Mouse (Mus musculus) MEL (cell line): ENCODE measurements around the gene Prkce. TPM values are rescaled to one million over a fixed set of nuclear protein-coding genes. Genes with fewer than 3 reads are reported as not detected.

Experiments
- DNase-seq: peaks from one replicate; pipeline ENCODE4 v3.0.0; 2011; ENCODE audit warnings: low read depth, low spot score
- H3K27ac ChIP-seq: 2 replicates; pipeline ENCODE4 v1.5.1; 2012; ENCODE audit warnings: low read depth, mild to moderate bottlenecking, control low read depth, low read length, moderate library complexity; ENCODE audit not compliant: control insufficient read depth
- H3K27me3 ChIP-seq, 2 experiments: fragments of 150-350 bp in 1 of 2; sonication (generic) in 1 of 2; 2 replicates each; pipeline ENCODE4 v1.6.1; 2012; ENCODE audit warnings: low read length in 2 of 2, mild to moderate bottlenecking in 2 of 2, improper control_type of control experiment in 1 of 2, moderate library complexity in 1 of 2; ENCODE audit not compliant: insufficient read depth in 2 of 2, control insufficient read depth in 1 of 2
- H3K36me3 ChIP-seq, 2 experiments: 2 replicates each; pipeline ENCODE4 v1.6.1; 2012 to 2014; ENCODE audit warnings: low read length in 2 of 2, improper control_type of control experiment in 1 of 2, inconsistent platforms in 1 of 2, mild to moderate bottlenecking in 1 of 2; ENCODE audit not compliant: insufficient read depth in 2 of 2, control insufficient read depth in 1 of 2
- H3K4me1 ChIP-seq, 2 experiments: fragments of 150-350 bp in 1 of 2; sonication (generic) in 1 of 2; 2 replicates each; pipeline ENCODE4 v1.6.1; 2012; ENCODE audit warnings: low read length in 2 of 2, improper control_type of control experiment in 1 of 2, mild to moderate bottlenecking in 1 of 2; ENCODE audit not compliant: insufficient read depth in 2 of 2, control insufficient read depth in 1 of 2
- H3K4me3 ChIP-seq, 2 experiments: fragments of 150-350 bp in 1 of 2; sonication (generic) in 1 of 2; 2 replicates each; pipeline ENCODE4 v1.5.1; 2012; ENCODE audit warnings: low read depth in 2 of 2, low read length in 2 of 2, mild to moderate bottlenecking in 2 of 2, moderate library complexity in 2 of 2, control low read depth in 1 of 2, improper control_type of control experiment in 1 of 2; ENCODE audit not compliant: control insufficient read depth in 1 of 2, insufficient read depth in 1 of 2
- H3K79me2 ChIP-seq: 2 replicates; pipeline ENCODE4 v1.6.1; 2012; ENCODE audit warnings: mild to moderate bottlenecking, low read length, moderate library complexity; ENCODE audit not compliant: control insufficient read depth, poor library complexity, insufficient read depth
- H3K9ac ChIP-seq: 2 replicates; pipeline ENCODE4 v1.6.1; 2012; ENCODE audit warnings: low read depth, mild to moderate bottlenecking, control low read depth, low read length, moderate library complexity; ENCODE audit not compliant: control insufficient read depth, poor library complexity, severe bottlenecking
- H3K9me3 ChIP-seq: fragments of 150-350 bp; sonication (generic); replicated peaks from 2 replicates; pipeline ENCODE4 v1.6.1; 2012; ENCODE audit warnings: mild to moderate bottlenecking, low read length, improper control_type of control experiment, moderate library complexity; ENCODE audit not compliant: insufficient read depth
- CHD1 ChIP-seq: IDR thresholded peaks from 2 replicates; pipeline ENCODE4 v1.6.1; 2012; ENCODE audit warnings: low read depth, mild to moderate bottlenecking, inconsistent platforms, low read length, improper control_type of control experiment
- CHD2 ChIP-seq: IDR thresholded peaks from 2 replicates; pipeline ENCODE4 v1.6.1; 2011; ENCODE audit warnings: low read length, improper control_type of control experiment
- ELF1 ChIP-seq: IDR thresholded peaks from 2 replicates; pipeline ENCODE4 v1.6.1; 2014; ENCODE audit warnings: low read depth, mild to moderate bottlenecking, inconsistent platforms, low read length, improper control_type of control experiment, moderate library complexity
- ETS1 ChIP-seq: IDR thresholded peaks from 2 replicates; pipeline ENCODE4 v1.6.1; 2012; ENCODE audit warnings: low read depth, mild to moderate bottlenecking, inconsistent platforms, low read length, improper control_type of control experiment, moderate library complexity
- GABPA ChIP-seq: IDR thresholded peaks from 2 replicates; pipeline ENCODE4 v1.6.1; 2012; ENCODE audit warnings: low read depth, mild to moderate bottlenecking, inconsistent platforms, low read length, improper control_type of control experiment, moderate library complexity
- HCFC1 ChIP-seq: IDR thresholded peaks from 2 replicates; pipeline ENCODE4 v1.6.1; 2012; ENCODE audit warnings: low read depth, mild to moderate bottlenecking, inconsistent platforms, low read length, improper control_type of control experiment, moderate library complexity
- MAFK ChIP-seq: IDR thresholded peaks from 2 replicates; pipeline ENCODE4 v1.6.1; 2011; ENCODE audit warnings: low read depth, mild to moderate bottlenecking, low read length, improper control_type of control experiment, borderline replicate concordance
- MEF2A ChIP-seq: IDR thresholded peaks from 2 replicates; pipeline ENCODE4 v1.6.1; 2014; ENCODE audit warnings: low read depth, mild to moderate bottlenecking, inconsistent platforms, low read length, improper control_type of control experiment; ENCODE audit not compliant: poor library complexity, insufficient replicate concordance, severe bottlenecking; ENCODE audit errors: extremely low read depth
- MXI1 ChIP-seq: IDR thresholded peaks from 2 replicates; pipeline ENCODE4 v1.6.1; 2011; ENCODE audit warnings: mild to moderate bottlenecking, low read depth, low read length, improper control_type of control experiment
- MYB ChIP-seq: IDR thresholded peaks from 2 replicates; pipeline ENCODE4 v1.6.1; 2011; ENCODE audit warnings: mild to moderate bottlenecking, low read depth, low read length, improper control_type of control experiment
- NRF1 ChIP-seq: IDR thresholded peaks from 2 replicates; pipeline ENCODE4 v1.6.1; 2014; ENCODE audit warnings: low read depth, mild to moderate bottlenecking, inconsistent platforms, low read length, improper control_type of control experiment, moderate library complexity; ENCODE audit not compliant: poor library complexity, insufficient read depth, severe bottlenecking
- POLR2A ChIP-seq, 2 experiments: IDR thresholded peaks; 2 replicates each; pipeline ENCODE4 v1.6.1; 2011 to 2012; ENCODE audit warnings: low read length in 2 of 2, mild to moderate bottlenecking in 2 of 2, control low read depth in 1 of 2, improper control_type of control experiment in 1 of 2, low read depth in 1 of 2, moderate library complexity in 1 of 2; ENCODE audit not compliant: control insufficient read depth in 1 of 2, insufficient read depth in 1 of 2, poor library complexity in 1 of 2
- POLR2AphosphoS2 ChIP-seq: IDR thresholded peaks from 2 replicates; pipeline ENCODE4 v1.6.1; 2011; ENCODE audit warnings: low read length, improper control_type of control experiment
- POLR2AphosphoS5 ChIP-seq: IDR thresholded peaks from 2 replicates; pipeline ENCODE4 v1.6.1; 2012; ENCODE audit warnings: low read depth, borderline replicate concordance, mild to moderate bottlenecking, inconsistent platforms, low read length, moderate library complexity, mixed read lengths
- RAD21 ChIP-seq: IDR thresholded peaks from 2 replicates; pipeline ENCODE4 v1.6.1; 2011; ENCODE audit warnings: mild to moderate bottlenecking, low read depth, low read length, improper control_type of control experiment
- SMC3 ChIP-seq: IDR thresholded peaks from 2 replicates; pipeline ENCODE4 v1.6.1; 2011; ENCODE audit warnings: low read depth, low read length, improper control_type of control experiment
- TAL1 ChIP-seq: IDR thresholded peaks from 2 replicates; pipeline ENCODE4 v1.6.1; 2012; ENCODE audit warnings: mild to moderate bottlenecking, inconsistent platforms, low read length, moderate library complexity, mixed read lengths
- TCF12 ChIP-seq: IDR thresholded peaks from 2 replicates; pipeline ENCODE4 v1.6.1; 2014; ENCODE audit warnings: low read depth, mild to moderate bottlenecking, inconsistent platforms, low read length, improper control_type of control experiment, moderate library complexity
- UBTF ChIP-seq: IDR thresholded peaks from 2 replicates; pipeline ENCODE4 v1.6.1; 2012; ENCODE audit warnings: low read depth, mild to moderate bottlenecking, inconsistent platforms, low read length, improper control_type of control experiment, moderate library complexity, borderline replicate concordance; ENCODE audit not compliant: insufficient read depth
- ZKSCAN1 ChIP-seq: IDR thresholded peaks from 2 replicates; pipeline ENCODE4 v1.6.1; 2012; ENCODE audit warnings: low read depth, mild to moderate bottlenecking, inconsistent platforms, low read length, improper control_type of control experiment, moderate library complexity
- ZMIZ1 ChIP-seq: IDR thresholded peaks from 2 replicates; pipeline ENCODE4 v1.6.1; 2012; ENCODE audit warnings: low read depth, mild to moderate bottlenecking, inconsistent platforms, low read length, improper control_type of control experiment, moderate library complexity
- ZNF384 ChIP-seq: IDR thresholded peaks from 2 replicates; pipeline ENCODE4 v1.6.1; 2012; ENCODE audit warnings: low read depth, mild to moderate bottlenecking, inconsistent platforms, low read length, improper control_type of control experiment
- polyA plus RNA-seq, 2 experiments: library from polyadenylated mRNA; stranded (reverse) in 1 of 2; unstranded in 1 of 2; fragments of >175 nt in 1 of 2; fragments of >200 nt in 1 of 2; gene quantifications; 2 replicates each; pipeline versions ENCODE4 v1.2.1 to v1.2.4; 2012; ENCODE audit warnings: low replicate concordance in 2 of 2, low read depth in 1 of 2; ENCODE audit not compliant: insufficient read length in 2 of 2, insufficient read depth in 1 of 2, missing spikeins in 1 of 2
- total RNA-seq: library from RNA; depleted of rRNA; stranded (reverse); fragments of 300-350 nt; gene quantifications from 2 replicates; pipeline ENCODE4 v1.2.3, GENCODE M21; 2012

The Prkce gene
- total and polyA plus RNA-seq, 3 experiments = 3.0 to 5.3 TPM; not detected in 1

DNA sequence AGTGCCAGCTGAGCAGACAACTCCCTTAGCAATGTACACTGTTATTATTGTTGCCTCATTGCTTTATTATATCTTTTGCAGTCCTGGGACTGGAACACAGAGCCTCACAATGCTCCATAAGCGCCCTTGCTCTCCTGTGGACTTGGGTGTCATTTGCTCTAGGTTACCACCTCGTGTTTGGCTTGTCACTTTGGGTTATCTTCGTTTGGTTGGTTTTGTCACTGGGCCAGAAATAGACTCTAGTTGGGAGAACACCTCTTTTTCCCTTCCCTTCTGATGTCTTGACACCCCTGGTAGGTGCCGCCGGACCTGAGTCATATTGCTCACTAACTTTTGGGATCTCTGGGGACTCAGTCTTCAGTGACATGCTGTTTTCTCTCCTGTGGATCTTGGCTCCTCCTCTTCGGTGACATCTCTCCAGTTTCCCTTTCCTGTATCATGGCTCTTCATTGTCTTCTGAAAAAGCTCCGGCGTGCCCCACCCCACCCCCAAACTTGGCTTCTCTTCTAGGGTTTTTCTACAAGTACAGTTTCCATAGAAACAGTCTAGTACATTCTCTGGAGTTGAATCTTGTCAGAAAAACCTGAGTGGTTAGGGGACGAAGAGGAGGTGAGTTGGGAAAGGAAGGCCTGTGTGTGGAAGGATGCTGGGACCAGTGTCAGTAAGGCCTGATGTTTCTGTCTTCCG is 68.6 kb downstream of the Prkce start:
- TF ChIP-seq HCFC1 (no peak), ZNF384 (no peak), TCF12 (no peak), ELF1 (no peak), ZKSCAN1 (no peak), NRF1 (no peak), CHD2 (no peak), CHD1 (no peak), POLR2A (IDR thresholded peaks at IDR 0.05; ENCODE audit: control insufficient read depth in 1 of 2, insufficient read depth in 1 of 2, low read depth in 1 of 2, low read length in 2 of 2, poor library complexity in 1 of 2) (no peak), RAD21 (no peak), POLR2AphosphoS2 (no peak), MXI1 (no peak), POLR2AphosphoS5 (no peak), MEF2A (no peak)
- TF ChIP-seq, all 39 proteins: peak for 0
- Histone ChIP-seq H3K4me1 (peaks cover 0 to 8% of the 10 kb centered on the region in 2 experiments; a peak in 2 of 4 replicates), H3K9ac (no peak overlapping the region), H3K4me3 (no peak overlapping the region), H3K27me3 (no peaks in the 10 kb centered on the region), H3K36me3 (no peaks in the 10 kb centered on the region), H3K9me3 (no peaks in the 10 kb centered on the region), H3K27ac (no peak overlapping the region), H3K79me2 (no peaks in the 10 kb centered on the region)
- DNase-seq = no peak

DNA sequence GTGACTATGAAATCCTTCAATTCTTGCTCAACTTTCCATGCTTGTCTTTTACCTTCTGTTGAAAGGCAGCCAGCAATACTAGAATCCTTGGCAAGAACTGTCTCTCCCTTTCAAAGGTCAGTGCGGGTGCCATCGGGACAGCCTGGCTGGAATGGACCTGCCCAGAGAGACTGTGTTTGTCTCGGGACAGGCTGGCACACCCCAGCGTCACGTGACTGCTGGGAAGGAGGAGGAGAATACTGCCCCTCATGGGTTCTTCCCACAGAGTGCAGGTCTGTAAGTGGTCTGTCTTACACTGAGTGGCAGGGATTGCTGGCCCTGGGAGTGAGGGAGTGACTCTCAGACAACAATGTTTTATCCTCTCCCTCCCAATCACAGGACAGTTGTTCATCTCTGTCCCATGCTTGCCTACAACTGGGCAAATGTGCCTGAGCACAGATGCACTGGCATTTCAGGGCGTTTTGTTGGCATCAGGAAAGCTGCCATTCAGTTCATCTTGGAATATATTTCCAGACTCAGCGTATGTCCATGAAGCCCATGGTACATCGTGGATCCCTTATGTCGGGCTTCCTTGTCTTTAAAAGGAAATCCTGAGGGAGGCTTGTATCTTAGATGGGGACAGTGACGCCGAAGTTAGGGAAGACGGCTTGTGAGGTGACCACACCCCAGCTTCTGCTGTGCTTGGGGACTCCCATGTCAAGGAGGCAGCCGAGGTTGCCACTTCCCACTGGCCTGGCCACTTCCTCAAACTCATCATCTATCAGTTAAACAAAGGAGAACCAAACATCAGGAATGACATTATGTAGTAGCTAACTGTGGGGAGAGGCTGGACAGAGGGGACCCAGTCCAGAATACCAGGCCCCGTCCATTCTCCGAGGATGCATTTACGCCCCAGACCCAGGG is 69.5 kb downstream of the Prkce start:
- Histone ChIP-seq H3K4me3 (no peak overlapping the region), H3K36me3 (no peaks in the 10 kb centered on the region), H3K4me1 (peaks cover 0 to 8% of the 10 kb centered on the region in 2 experiments; a peak in 2 of 4 replicates), H3K79me2 (no peaks in the 10 kb centered on the region), H3K27ac (no peak overlapping the region), H3K9ac (no peak overlapping the region), H3K27me3 (no peaks in the 10 kb centered on the region), H3K9me3 (no peaks in the 10 kb centered on the region)
- DNase-seq = no peak
- TF ChIP-seq ZKSCAN1 (no peak), ZMIZ1 (no peak), MAFK (no peak), TAL1 (no peak), MYB (no peak), UBTF (no peak), SMC3 (no peak), POLR2AphosphoS5 (no peak), ZNF384 (no peak), GABPA (no peak), ETS1 (no peak)
